Mouse (Mus musculus): ENCODE measurements around the gene Mmp14.

- TF ChIP-seq CTCF (IDR thresholded peaks at IDR 0.05; ENCODE audit: control insufficient read depth, insufficient read depth, insufficient read length) = no peak
- no peak for TF ChIP-seq MYOG (IDR thresholded peaks at IDR 0.05; ENCODE audit: control insufficient read depth, extremely low read depth, insufficient read length)
Measured at GRCm38 (mm10) chr14:54427696-54428095, 3.7 kb upstream of the Mmp14 start.

Data from C2C12 (cell line).